Mouse (Mus musculus) cerebellum, adult 2 months (tissue): ENCODE measurements at regions not wholly inside any gene's neighbourhood (a gene's known extent, or its start where the extent isn't known, plus 50 kb on each side); places are given as distances from the start of the nearest gene placed in this dataset.

Experiments
- CTCF ChIP-seq: fragments of 200-500 bp; IDR thresholded peaks from 2 replicates; pipeline ENCODE4 v1.5.1; 2011; ENCODE audit warnings: low read depth, mild to moderate bottlenecking, control low read depth, low read length, moderate library complexity, borderline replicate concordance; ENCODE audit not compliant: insufficient read depth
- POLR2A ChIP-seq: fragments of 200-500 bp; IDR thresholded peaks from 2 replicates; pipeline ENCODE4 v1.6.1; 2011; ENCODE audit warnings: low read length, control low read depth, borderline replicate concordance; ENCODE audit not compliant: insufficient read depth

GRCm38 (mm10) chr10:44854109-44854508 is 212.9 kb upstream of the Prep start:
- TF ChIP-seq CTCF (no peak), POLR2A (no peak)
